Mouse (Mus musculus): ENCODE measurements around the gene Map1lc3b. TPM values are rescaled to one million over a fixed set of nuclear protein-coding genes. Genes with fewer than 3 reads are reported as not detected.

The Map1lc3b gene
- total RNA-seq, 2 experiments from 2014 or later: 68.5 to 77.9 TPM

Other genes with a start within 250 kb of the Map1lc3b start
- gene 1700018B08Rik, start 46.0 kb upstream of the Map1lc3b start, total RNA-seq (2014; fragmentation: Nextera tagmentation): not detected in 2 replicates
- not detected in 2 replicates for gene 1700018B08Rik, start 46.0 kb upstream of the Map1lc3b start, total RNA-seq (2017)
- 6.8 and 17.9 TPM in 2 replicates for gene Fbxo31, start 11.6 kb upstream of the Map1lc3b start, total RNA-seq (2014; fragmentation: Nextera tagmentation)
- gene Fbxo31, start 11.6 kb upstream of the Map1lc3b start, total RNA-seq (2017): 6.2 and 7.8 TPM in 2 replicates
- gene Zcchc14, start 62.5 kb downstream of the Map1lc3b start, total RNA-seq (2014; fragmentation: Nextera tagmentation): not detected in 2 replicates
- 0.30 TPM in 1 of 2 replicates, not detected in the other for gene Zcchc14, start 62.5 kb downstream of the Map1lc3b start, total RNA-seq (2017)
- gene Jph3, start 139.3 kb downstream of the Map1lc3b start, total RNA-seq (2014; fragmentation: Nextera tagmentation): not detected in 2 replicates
- gene Jph3, start 139.3 kb downstream of the Map1lc3b start, total RNA-seq (2017): not detected in 2 replicates
- gene Klhdc4, start 239.2 kb downstream of the Map1lc3b start, total RNA-seq (2014; fragmentation: Nextera tagmentation): 41.4 and 44.4 TPM in 2 replicates
- gene Klhdc4, start 239.2 kb downstream of the Map1lc3b start, total RNA-seq (2017): 29.6 and 35.0 TPM in 2 replicates

Data from granulocyte monocyte progenitor cell, adult 5-6 weeks (primary cell).